Comparison of ENCODE assay signal across 8 mouse cellular contexts in genomic region chr11:5065056-5065821, GRCm38 (mm10). TPM values are rescaled to one million over a fixed set of nuclear protein-coding genes. Genes with fewer than 3 reads are reported as not detected.
DNase-seq lines count a peak whose midpoint lies in the region; ATAC-seq and TF ChIP-seq lines count a peak whose summit lies in the region.

TSS of gene Gas2l1 (minus strand) at chr11:5065327.

- peak; percentile 72 for ATAC-seq in intestine, postnatal 0 days
- peak; percentile 82 for ATAC-seq in limb, embryonic 13.5 days (ENCODE audit: low FRiP score, low read depth)
- ATAC-seq in midbrain, embryonic 15.5 days (replicated peaks) = peak; percentile 85

- peaks cover 47% of the 10 kb centered on the region for H3K4me1 ChIP-seq in embryonic facial prominence, embryonic 10.5 days
- H3K4me1 ChIP-seq in intestine, postnatal 0 days (replicated peaks; ENCODE audit: control insufficient read depth, insufficient read depth, low read length) = peaks cover 18% of the 10 kb centered on the region
- peaks cover 45% of the 10 kb centered on the region for H3K4me1 ChIP-seq in limb, embryonic 13.5 days
- peaks cover 45% of the 10 kb centered on the region for H3K4me1 ChIP-seq in midbrain, embryonic 15.5 days

- peak within 1 kb of the TSS; percentile 84 for H3K4me3 ChIP-seq in embryonic facial prominence, embryonic 10.5 days
- H3K4me3 ChIP-seq in intestine, postnatal 0 days (ENCODE audit: low read depth, low read length) = peak within 1 kb of the TSS; percentile 71
- peak within 1 kb of the TSS; percentile 76 for H3K4me3 ChIP-seq in limb, embryonic 13.5 days
- H3K4me3 ChIP-seq in midbrain, embryonic 15.5 days = peak within 1 kb of the TSS; percentile 88

- H3K9me3 ChIP-seq in embryonic facial prominence, embryonic 10.5 days = no peaks in the 10 kb centered on the region
- H3K9me3 ChIP-seq in intestine, postnatal 0 days (ENCODE audit: control insufficient read depth) = no peaks in the 10 kb centered on the region
- H3K9me3 ChIP-seq in limb, embryonic 13.5 days = no peaks in the 10 kb centered on the region
- no peaks in the 10 kb centered on the region for H3K9me3 ChIP-seq in midbrain, embryonic 15.5 days

- H3K4me2 ChIP-seq in intestine, postnatal 0 days (replicated peaks; ENCODE audit: low read depth) = peak within 1 kb of the TSS; percentile 94
- H3K4me2 ChIP-seq in limb, embryonic 13.5 days (replicated peaks) = peak within 1 kb of the TSS; percentile 96
- peak within 1 kb of the TSS; percentile 80 for H3K4me2 ChIP-seq in midbrain, embryonic 15.5 days

- H3K27ac ChIP-seq in embryonic facial prominence, embryonic 10.5 days (replicated peaks) = peak within 1 kb of the TSS; percentile 87
- H3K27ac ChIP-seq in intestine, postnatal 0 days (ENCODE audit: low read depth, low read length) = peak within 1 kb of the TSS; percentile 68; the same call in 1 of the 2 replicates
- H3K27ac ChIP-seq in limb, embryonic 13.5 days = peak within 1 kb of the TSS; percentile 28; the same call in 1 of the 2 replicates
- H3K27ac ChIP-seq in midbrain, embryonic 15.5 days = peak within 1 kb of the TSS; percentile 34; the same call in 1 of the 2 replicates

- H3K27me3 ChIP-seq in embryonic facial prominence, embryonic 10.5 days (replicated peaks; ENCODE audit: low read depth, poor library complexity, severe bottlenecking) = peaks cover 49% of the 10 kb centered on the region
- peaks cover 6% of the 10 kb centered on the region; the same call in 1 of the 2 replicates for H3K27me3 ChIP-seq in intestine, postnatal 0 days (replicated peaks; ENCODE audit: control insufficient read depth, insufficient read depth, low read length)
- peaks cover 46% of the 10 kb centered on the region for H3K27me3 ChIP-seq in limb, embryonic 13.5 days
- H3K27me3 ChIP-seq in midbrain, embryonic 15.5 days (replicated peaks) = peaks cover 38% of the 10 kb centered on the region

- under 1% methylated on average over 50 of the region's 50 CpGs for WGBS in embryonic facial prominence, embryonic 10.5 days
- WGBS in intestine, postnatal 0 days = under 1% methylated on average over 50 of the region's 50 CpGs
- under 1% methylated on average over 49 of the region's 50 CpGs for WGBS in limb, embryonic 13.5 days
- WGBS in midbrain, embryonic 15.5 days = under 1% methylated on average over 47 of the region's 50 CpGs

- peak; percentile 81 for TF ChIP-seq CTCF in intestine, postnatal 0 days (IDR thresholded peaks at IDR 0.05; ENCODE audit: low read depth)

- H3K9ac ChIP-seq in intestine, postnatal 0 days (ENCODE audit: low read depth, low read length) = peak within 1 kb of the TSS; percentile 67
- H3K9ac ChIP-seq in limb, embryonic 13.5 days = peak within 1 kb of the TSS; percentile 79
- H3K9ac ChIP-seq in midbrain, embryonic 15.5 days = peak within 1 kb of the TSS; percentile 59

- DNase-seq in 3T3-L1 (ENCODE audit: low read depth, low spot score) = peak; percentile 95
- DNase-seq in adrenal gland, postnatal 14 days = peak; percentile 95
- peak; percentile 92 for DNase-seq in embryonic facial prominence, embryonic 10.5 days (ENCODE audit: low spot score)
- no peak for DNase-seq in gonadal fat pad, adult 2 months (ENCODE audit: low read depth)
- peak; percentile 55 to 65 for DNase-seq in spleen, postnatal 14 days (ENCODE audit: low spot score in 2 of 2)

- peaks cover 42% of the 10 kb centered on the region for H3K36me3 ChIP-seq in embryonic facial prominence, embryonic 10.5 days (replicated peaks)
- peaks cover 25% of the 10 kb centered on the region for H3K36me3 ChIP-seq in intestine, postnatal 0 days (ENCODE audit: control insufficient read depth, insufficient read depth)
- peaks cover 35% of the 10 kb centered on the region for H3K36me3 ChIP-seq in limb, embryonic 13.5 days
- H3K36me3 ChIP-seq in midbrain, embryonic 15.5 days (replicated peaks) = peaks cover 20% of the 10 kb centered on the region

RNA-seq across cellular contexts. Expression of gene Gas2l1, which starts in this region (rescaled TPM):
- 34.5 and 35.0 TPM in 2 replicates for total RNA-seq in adrenal gland, postnatal 14 days (2021)
- polyA plus RNA-seq in embryonic facial prominence, embryonic 10.5 days (2016; fragmentation: Nextera tagmentation; extraction: Ambion mirVana) = 25.3 and 25.7 TPM in 2 replicates
- 157 and 228 TPM in 2 replicates for polyA plus RNA-seq in gonadal fat pad, adult 2 months (2012; rRNA removed)
- polyA plus RNA-seq in intestine, postnatal 0 days (2015; fragmentation: Nextera tagmentation; extraction: Ambion mirVana) = 18.9 and 22.8 TPM in 2 replicates
- polyA plus RNA-seq in limb, embryonic 13.5 days (2015; fragmentation: Nextera tagmentation; extraction: Ambion mirVana) = 25.5 and 28.4 TPM in 2 replicates
- 25.2 and 26.1 TPM in 2 replicates for polyA plus RNA-seq in midbrain, embryonic 15.5 days (2015; fragmentation: Nextera tagmentation; extraction: Ambion mirVana)

Comparison
In these comparisons a context has a peak if more than half of its experiments do, and no peak if none do; other contexts are left out.
1. H3K27ac ChIP-seq: peak in every context shown above with its lines; median percentile 87 in embryonic facial prominence, embryonic 10.5 days; 68 in intestine, postnatal 0 days; 34 in midbrain, embryonic 15.5 days; 28 in limb, embryonic 13.5 days.